Mouse (Mus musculus) right cerebral cortex, adult 2 months (tissue): ENCODE results near the gene Hist1h2bn.
A peak's percentile ranks its signal among the peaks of the same experiment; 100 is the strongest.
"Not testable (repeated sequence)": the region's sequence is repeated elsewhere in the genome, so short reads cannot be mapped to it uniquely, and the experiment has no call there.

Experiments
- DNase-seq, 2 experiments: peaks; one replicate each; pipeline ENCODE4 v3.0.0; 2021 to 2022; ENCODE audit warnings: low spot score in 2 of 2

Gene Hist1h2bn

DNA sequence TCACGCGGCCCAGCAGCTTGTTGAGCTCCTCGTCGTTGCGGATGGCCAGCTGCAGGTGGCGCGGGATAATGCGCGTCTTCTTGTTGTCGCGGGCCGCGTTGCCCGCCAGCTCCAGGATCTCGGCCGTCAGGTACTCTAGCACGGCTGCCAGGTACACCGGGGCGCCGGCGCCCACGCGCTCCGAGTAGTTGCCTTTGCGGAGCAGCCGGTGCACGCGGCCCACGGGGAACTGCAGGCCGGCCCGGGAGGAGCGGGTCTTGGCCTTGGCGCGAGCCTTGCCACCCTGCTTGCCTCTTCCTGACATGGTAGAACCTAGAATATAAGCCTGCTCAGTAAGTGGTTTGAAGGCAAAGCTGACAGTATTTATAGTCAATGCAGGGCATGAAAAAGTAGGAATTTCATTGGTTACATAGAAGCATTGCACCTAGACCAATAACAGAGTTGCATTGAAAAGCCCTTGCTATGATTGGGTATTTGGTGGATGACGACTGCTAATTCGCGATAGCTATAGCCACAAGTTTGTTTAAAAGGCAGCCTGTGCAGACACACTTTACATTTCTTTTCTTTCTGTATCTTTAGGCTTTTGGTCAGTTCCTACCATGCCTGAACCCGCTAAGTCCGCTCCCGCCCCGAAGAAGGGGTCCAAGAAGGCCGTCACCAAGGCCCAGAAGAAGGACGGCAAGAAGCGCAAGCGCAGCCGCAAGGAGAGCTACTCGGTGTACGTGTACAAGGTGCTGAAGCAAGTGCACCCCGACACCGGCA lies at the start of gene Hist1h2bn, which contains the start of gene Hist1h2ak:
TSS of gene Hist1h2bn (plus strand) at position 600 of the 762 bp plus-strand sequence.
TSS of gene Hist1h2ak (minus strand) at position 304 of the 762 bp plus-strand sequence.
- DNase-seq: peak; percentile 75 to 78

DNA sequence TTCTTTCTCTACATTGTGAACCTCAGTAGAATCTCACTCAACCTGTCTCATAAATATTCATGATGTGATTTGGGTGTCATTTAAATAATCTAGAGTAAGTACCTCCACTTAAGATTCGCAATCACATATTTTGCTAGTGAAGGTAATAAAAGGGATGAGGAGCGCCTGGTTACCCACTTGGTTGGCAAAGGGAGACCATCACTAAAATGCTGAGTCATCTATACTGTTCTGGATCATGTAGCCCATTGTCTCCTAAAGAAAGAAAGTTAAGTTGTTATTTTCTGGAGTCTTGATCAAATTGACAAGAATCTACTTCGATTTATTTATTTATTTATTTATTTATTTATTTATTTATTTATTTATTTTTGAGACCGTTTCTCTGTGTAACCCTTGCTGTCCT lies 47.3 kb upstream of the Hist1h2bn start:
- no peak for DNase-seq

GRCm38 (mm10) chr13:21710031-21710711 lies 43.8 kb upstream of the Hist1h2bn start:
- DNase-seq: peak; percentile 93

DNA sequence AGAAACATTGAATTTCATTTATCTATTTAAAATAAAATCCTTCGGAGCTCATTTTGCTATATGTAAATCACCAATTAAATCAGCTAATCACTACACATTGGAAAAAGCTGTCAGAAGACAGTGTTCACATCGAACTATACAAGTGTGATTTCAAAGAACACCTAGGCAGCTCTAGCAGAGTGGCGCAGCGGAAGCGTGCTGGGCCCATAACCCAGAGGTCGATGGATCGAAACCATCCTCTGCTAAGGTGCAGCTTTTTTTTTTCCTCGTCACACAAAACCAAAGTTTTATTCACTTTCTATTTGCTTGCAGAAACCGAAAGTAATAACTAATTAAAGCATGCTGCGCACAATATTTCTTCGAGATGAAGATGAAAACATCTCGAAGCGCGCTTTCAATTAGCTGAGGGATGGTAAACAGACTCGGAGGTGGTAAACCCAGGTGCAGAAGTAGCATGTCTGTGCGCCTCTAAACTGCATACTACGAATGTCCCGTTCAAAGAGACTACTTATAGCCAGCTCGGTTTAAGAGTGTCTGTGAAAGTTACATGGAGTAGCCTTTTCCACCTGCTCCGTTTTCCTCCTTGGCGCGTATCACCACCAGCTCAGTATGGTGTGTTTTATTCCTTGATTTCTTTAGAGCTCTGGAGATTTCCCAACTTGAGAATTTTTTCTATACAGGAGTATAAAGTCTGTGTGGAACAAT lies 43.0 kb upstream of the Hist1h2bn start:
- DNase-seq: peak; percentile 85 to 86

GRCm38 (mm10) chr13:21711698-21712097 lies 42.2 kb upstream of the Hist1h2bn start:
- DNase-seq: no peak

- DNase-seq: peak; percentile 83 to 84
These were observed 39.2 kb upstream of the Hist1h2bn start for GRCm38 (mm10) chr13:21714725-21715124.

DNA sequence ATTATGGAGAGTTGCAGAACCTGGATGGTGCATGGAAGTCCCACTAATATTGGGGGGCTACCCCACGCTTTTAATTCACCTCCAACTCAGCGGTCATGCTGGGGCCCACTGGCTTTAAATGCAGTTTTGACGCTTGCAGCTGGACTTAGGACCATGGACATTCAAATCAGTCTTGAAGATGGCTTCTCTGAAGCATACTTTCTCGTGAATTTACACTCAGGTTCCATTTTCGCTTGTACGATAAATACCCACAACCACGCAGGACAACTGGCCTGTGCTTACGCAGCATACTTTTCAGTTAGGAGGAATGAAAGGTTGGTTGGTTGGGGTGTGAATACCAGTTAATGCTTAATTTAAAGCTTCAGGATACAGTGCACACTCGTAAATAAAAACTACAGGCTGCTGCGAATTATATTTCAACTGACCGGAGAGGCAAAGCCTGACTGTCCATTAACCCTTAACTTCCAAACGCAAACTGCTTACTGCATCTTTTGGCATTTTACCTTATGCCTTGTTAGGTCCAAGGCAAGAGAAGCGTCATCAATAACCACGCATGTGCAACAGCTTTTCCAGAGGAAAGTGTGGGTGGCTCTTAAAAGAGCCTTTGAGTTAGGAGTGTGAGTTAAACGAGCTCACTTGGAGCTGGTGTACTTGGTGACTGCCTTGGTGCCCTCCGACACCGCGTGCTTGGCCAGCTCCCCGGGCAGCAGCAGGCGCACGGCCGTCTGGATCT lies 38.6 kb upstream of the Hist1h2bn start:
- peak; percentile 21 to 45 for DNase-seq

GRCm38 (mm10) chr13:21715864-21716539 lies 37.9 kb upstream of the Hist1h2bn start, which contains the start of the genes Hist1h2bl and Hist1h2ai:
Gene Hist1h2bl (minus strand): TSS chr13:21716143.
Gene Hist1h2ai (plus strand): TSS chr13:21716422.
- peak; percentile 89 to 90 for DNase-seq

DNA sequence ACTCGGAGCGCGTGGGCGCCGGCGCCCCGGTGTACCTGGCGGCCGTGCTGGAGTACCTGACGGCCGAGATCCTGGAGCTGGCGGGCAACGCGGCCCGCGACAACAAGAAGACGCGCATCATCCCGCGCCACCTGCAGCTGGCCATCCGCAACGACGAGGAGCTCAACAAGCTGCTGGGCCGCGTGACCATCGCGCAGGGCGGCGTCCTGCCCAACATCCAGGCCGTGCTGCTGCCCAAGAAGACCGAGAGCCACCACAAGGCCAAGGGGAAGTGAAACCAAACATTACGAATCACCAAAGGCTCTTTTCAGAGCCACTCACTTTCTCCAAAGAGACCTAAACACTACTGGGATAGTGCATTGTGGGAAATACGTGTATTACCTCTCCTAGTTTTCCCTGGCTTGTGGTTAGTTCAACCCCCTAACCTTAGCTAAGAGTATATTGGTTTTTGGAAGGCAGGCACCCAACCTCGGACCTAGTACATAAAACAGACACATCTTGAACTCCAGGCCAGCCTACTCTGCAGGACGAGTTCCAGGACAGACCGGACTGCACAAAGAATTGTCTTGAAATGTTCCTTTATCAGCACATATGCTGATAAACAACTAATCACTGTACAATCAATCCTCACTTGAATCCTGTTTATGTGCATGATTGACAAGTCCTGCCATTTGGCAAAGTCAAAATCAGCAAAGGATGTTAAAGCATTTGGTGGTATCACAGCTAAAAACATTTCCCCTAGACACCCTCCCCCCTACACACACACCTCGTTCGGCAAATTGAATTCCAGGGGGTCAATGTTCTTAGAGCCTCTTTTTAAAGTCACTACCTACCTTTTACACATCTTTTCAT lies 37.2 kb upstream of the Hist1h2bn start:
- peak; percentile 16 to 22 for DNase-seq

GRCm38 (mm10) chr13:21717397-21718357 lies 36.2 kb upstream of the Hist1h2bn start, which contains the start of gene Hist1h3h:
Gene Hist1h3h (plus strand): TSS chr13:21717659.
- DNase-seq: peak; percentile 92

DNA sequence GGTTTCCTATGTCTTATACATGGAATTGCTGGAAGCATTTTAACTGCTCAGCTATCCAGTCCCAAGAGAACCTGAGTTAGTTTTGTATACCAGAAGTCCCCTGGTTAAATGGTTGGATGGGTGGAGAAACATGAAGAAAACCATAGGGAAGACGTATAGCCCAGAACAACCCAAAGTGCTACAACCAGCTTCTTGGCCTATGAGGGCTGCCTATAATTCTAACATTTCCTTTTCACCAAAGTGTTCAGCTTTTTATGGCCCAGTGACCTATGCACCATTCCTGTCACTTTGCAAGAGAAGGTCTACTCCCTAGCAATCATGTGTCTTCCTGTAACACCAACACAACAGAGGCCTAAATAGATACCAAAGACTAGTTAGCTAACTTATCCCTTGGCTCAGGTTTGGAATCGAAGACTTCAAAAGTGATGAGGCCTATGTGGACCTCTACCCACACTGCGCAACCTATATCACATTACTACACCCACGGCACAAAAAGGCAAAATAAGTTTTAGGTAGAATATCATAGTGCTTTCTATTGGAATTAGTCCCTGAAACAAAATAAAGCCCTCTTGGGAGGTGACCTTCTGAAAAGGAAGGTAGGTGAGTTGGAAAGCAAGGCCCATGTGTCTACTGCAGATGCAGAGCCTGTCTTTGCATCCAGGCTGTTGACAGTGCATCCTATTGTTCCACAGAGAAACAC lies 35.4 kb upstream of the Hist1h2bn start:
- DNase-seq: no peak

GRCm38 (mm10) chr13:21721107-21721756 lies 32.7 kb upstream of the Hist1h2bn start:
- not testable (repeated sequence) for DNase-seq

- peak; percentile 71 to 75 for DNase-seq
These were observed 32.1 kb upstream of the Hist1h2bn start, which contains the start of gene Hist1h2bm for GRCm38 (mm10) chr13:21721757-21722372. Gene Hist1h2bm (plus strand): TSS chr13:21722044.

- DNase-seq: no peak
These were observed 31.5 kb upstream of the Hist1h2bn start for GRCm38 (mm10) chr13:21722373-21722925.

DNA sequence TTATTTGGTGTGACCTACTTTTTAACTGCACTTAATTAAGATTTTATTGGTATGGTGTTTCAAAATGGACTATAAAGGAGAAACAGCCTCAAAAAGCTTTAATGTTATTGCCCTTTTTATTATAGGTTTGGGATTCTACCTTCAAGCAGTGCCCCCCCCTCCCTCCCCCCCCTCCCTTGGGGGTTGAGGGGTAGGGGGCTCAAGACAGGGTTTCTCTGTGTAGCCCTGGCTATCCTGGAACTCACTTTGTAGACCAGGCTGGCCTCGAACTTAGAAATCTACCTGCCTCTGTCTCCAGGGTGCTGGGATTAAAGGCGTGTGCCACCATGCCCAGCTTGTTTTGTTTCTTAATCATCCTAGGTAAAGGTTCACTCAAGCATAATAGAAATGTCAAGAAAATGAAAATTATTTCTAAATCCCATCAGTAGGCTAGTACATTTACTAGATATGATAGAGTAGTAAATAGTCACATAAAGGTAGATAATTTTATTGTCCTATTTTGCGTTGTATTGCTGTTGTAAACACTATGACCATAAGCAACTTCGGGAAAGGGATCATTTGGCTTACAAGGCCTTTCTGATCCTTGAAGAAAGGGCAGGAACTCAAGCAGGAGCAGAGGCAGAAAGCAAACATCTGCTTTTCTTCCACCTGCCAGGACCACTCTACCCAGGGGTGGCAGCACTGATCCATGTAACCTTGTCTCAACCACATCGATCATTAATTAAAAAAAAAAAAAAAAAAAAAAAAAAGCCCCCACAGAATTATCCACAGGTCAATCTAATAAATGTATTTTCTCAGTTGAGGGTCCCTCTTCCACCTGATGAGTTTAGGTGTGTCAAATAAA lies 30.7 kb upstream of the Hist1h2bn start:
- DNase-seq: no peak
